Mouse (Mus musculus) lung, adult 10 weeks (tissue): Measurements from ENCODE around the gene Rnf25. TPM values are rescaled to one million over a fixed set of nuclear protein-coding genes. Genes with fewer than 3 reads are reported as not detected.

Experiments
- polyA plus RNA-seq: library from polyadenylated mRNA; stranded (reverse); fragments of 350-450 nt; fragmentation: Illumina TruSeq; extraction: RNeasy Lipid Tissue Mini Kit (QIAGEN cat#74804); gene quantifications from one replicate; pipeline ENCODE4 v1.2.3, GENCODE M21; 2014; ENCODE audit warnings: low read depth, low replicate concordance; ENCODE audit not compliant: insufficient read depth

Gene Rnf25
- polyA plus RNA-seq, result 27.4 TPM

GRCm38 (mm10) chr1:74601267-74601962 is at the start of gene Rnf25, which contains the start of gene Stk36:
Gene Rnf25, minus strand, starts transcription at chr1:74601397.
Gene Stk36, plus strand, starts transcription at chr1:74601445.

GRCm38 (mm10) chr1:74587773-74588445 is 13.3 kb downstream of the Rnf25 start, which contains the start of the genes Zfp142 and Bcs1l:
Gene Zfp142, minus strand, starts transcription at chr1:74588246.
Gene Bcs1l, plus strand, starts transcription at chr1:74588289.

GRCm38 (mm10) chr1:74544184-74544583 is 57.0 kb downstream of the Rnf25 start, which contains the start of gene Usp37:
Gene Usp37, minus strand, starts transcription at chr1:74544284.

Other genes starting within 250 kb of the Rnf25 start
- 6.8 TPM for gene Catip, start 239.3 kb downstream of the Rnf25 start, polyA plus RNA-seq
- gene Slc11a1, start 226.2 kb downstream of the Rnf25 start, polyA plus RNA-seq, result 9.3 TPM
- gene Ctdsp1, start 209.9 kb downstream of the Rnf25 start, polyA plus RNA-seq, result 77.0 TPM
- 0.31 TPM for gene Vil1, start 192.0 kb downstream of the Rnf25 start, polyA plus RNA-seq
- 9.2 TPM for gene Cnot9, start 95.3 kb downstream of the Rnf25 start, polyA plus RNA-seq
- gene Plcd4, start 58.5 kb downstream of the Rnf25 start, polyA plus RNA-seq, result 0.43 TPM
- gene Usp37, start 57.1 kb downstream of the Rnf25 start, polyA plus RNA-seq, result 3.3 TPM
- 3.2 TPM for gene Zfp142, start 13.2 kb downstream of the Rnf25 start, polyA plus RNA-seq
- gene Bcs1l, start 13.1 kb downstream of the Rnf25 start, polyA plus RNA-seq, result 8.5 TPM
- 2.8 TPM for gene Stk36, start within 50 bp of the Rnf25 start, polyA plus RNA-seq
- 5.7 TPM for gene Ttll4, start 60.3 kb upstream of the Rnf25 start, polyA plus RNA-seq
- 18.6 TPM for gene Cyp27a1, start 112.2 kb upstream of the Rnf25 start, polyA plus RNA-seq
- 1.6 TPM for gene Prkag3, start 147.8 kb upstream of the Rnf25 start, polyA plus RNA-seq
- 0.14 TPM for gene Wnt6, start 170.5 kb upstream of the Rnf25 start, polyA plus RNA-seq
- not detected for gene Wnt10a, start 190.1 kb upstream of the Rnf25 start, polyA plus RNA-seq